Mouse (Mus musculus) hindbrain, embryonic 13.5 days (tissue): ENCODE measurements around the gene Asgr2. TPM values are rescaled to one million over a fixed set of nuclear protein-coding genes. Genes with fewer than 3 reads are reported as not detected.
"Not testable (repeated sequence)": the region's sequence is repeated elsewhere in the genome, so short reads cannot be mapped to it uniquely, and the experiment has no call there.

Experiments used
- ATAC-seq: fragments of 200-750 bp; cut with Nextera tagmentation; 2 replicates; pipeline ENCODE4 v1.8.0; 2017; ENCODE audit warnings: moderate TSS enrichment; ENCODE audit not compliant: low FRiP score
- H3K27ac ChIP-seq: fragments of 300-500 bp; sonication (generic); 2 replicates; pipeline ENCODE4 v1.5.1; 2015; ENCODE audit warnings: inconsistent platforms, mild to moderate bottlenecking, moderate library complexity
- H3K27me3 ChIP-seq: fragments of 300-500 bp; sonication (generic); 2 replicates; pipeline ENCODE4 v1.6.1; 2015; ENCODE audit warnings: mild to moderate bottlenecking, inconsistent platforms
- H3K36me3 ChIP-seq: fragments of 300-500 bp; sonication (generic); 2 replicates; pipeline ENCODE4 v1.6.1; 2015; ENCODE audit warnings: mild to moderate bottlenecking, inconsistent platforms
- H3K4me1 ChIP-seq: fragments of 300-500 bp; sonication (generic); replicated peaks from 2 replicates; pipeline ENCODE4 v1.6.1; 2015; ENCODE audit warnings: inconsistent platforms
- H3K4me2 ChIP-seq: fragments of 300-500 bp; sonication (generic); 2 replicates; pipeline ENCODE4 v1.6.1; 2015; ENCODE audit warnings: inconsistent platforms, mild to moderate bottlenecking, moderate library complexity
- H3K4me3 ChIP-seq: fragments of 300-500 bp; sonication (generic); 2 replicates; pipeline ENCODE4 v1.5.1; 2015; ENCODE audit warnings: mild to moderate bottlenecking, inconsistent platforms
- H3K9ac ChIP-seq: fragments of 300-500 bp; sonication (generic); 2 replicates; pipeline ENCODE4 v1.6.1; 2015; ENCODE audit warnings: mild to moderate bottlenecking, inconsistent platforms
- H3K9me3 ChIP-seq: fragments of 300-500 bp; sonication (generic); 2 replicates; pipeline ENCODE4 v1.6.1; 2016; ENCODE audit warnings: inconsistent platforms
- WGBS: fragments of 180-500 bp; shearing (Covaris S2); methylation state at CpG from one replicate; pipeline ENCODE4 v1.1.7; 2015; 5-methylcytosine and 5-hydroxymethylcytosine counted together
- polyA plus RNA-seq: library from polyadenylated mRNA; unstranded; fragments of >200 nt; fragmentation: Nextera tagmentation; extraction: Ambion mirVana; gene quantifications from 2 replicates; pipeline ENCODE4 v1.2.1, GENCODE M21; 2015

The Asgr2 gene
- polyA plus RNA-seq, 1 experiment from 2014 or later, result not detected

GRCm38 (mm10) chr11:70099809-70100208, 7.4 kb downstream of the Asgr2 start:
- H3K9ac ChIP-seq, result no peak overlapping the region
- H3K9me3 ChIP-seq, result no peaks in the 10 kb centered on the region
- H3K4me1 ChIP-seq, result no peaks in the 10 kb centered on the region
- no peaks in the 10 kb centered on the region for H3K27me3 ChIP-seq
- no peak overlapping the region for H3K27ac ChIP-seq
- 89% methylated on average over 2 of the region's 2 CpGs for WGBS
- no peak overlapping the region for H3K4me2 ChIP-seq
- ATAC-seq, result no peak
- H3K4me3 ChIP-seq, result no peak overlapping the region
- no peaks in the 10 kb centered on the region for H3K36me3 ChIP-seq

DNA sequence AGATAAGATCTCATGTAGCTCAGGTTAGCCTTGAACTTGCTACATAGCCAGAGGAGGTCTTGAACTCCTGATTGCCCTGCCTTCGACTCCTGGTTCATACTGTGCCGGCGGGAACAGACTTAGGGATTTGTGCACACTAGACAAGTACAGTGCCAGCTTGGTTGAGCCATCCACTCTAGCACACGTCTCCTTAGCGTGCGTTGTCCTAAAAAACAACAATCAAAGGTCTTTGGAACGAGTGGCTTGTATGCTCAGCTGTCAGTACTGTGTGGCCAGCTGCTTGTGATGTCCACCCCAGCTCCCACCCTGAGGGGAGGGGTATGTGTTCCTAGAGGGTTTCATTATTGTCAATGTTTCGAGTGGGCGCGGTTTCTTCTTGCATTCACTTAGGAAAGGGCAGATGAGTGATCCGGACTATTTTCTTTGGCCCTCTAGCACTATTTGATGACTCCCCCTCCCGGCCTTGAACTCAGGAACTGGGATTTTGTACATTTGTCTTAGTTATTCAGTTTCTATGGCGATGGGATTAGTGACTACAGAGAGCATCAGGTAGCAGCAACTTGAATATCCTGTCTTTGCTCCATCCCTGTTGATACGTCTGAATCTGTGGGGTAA, 11.4 kb downstream of the Asgr2 start:
- Histone ChIP-seq H3K36me3 (no peaks in the 10 kb centered on the region), H3K27me3 (no peaks in the 10 kb centered on the region), H3K4me3 (no peak overlapping the region), H3K27ac (no peak overlapping the region), H3K9me3 (no peaks in the 10 kb centered on the region), H3K9ac (no peak overlapping the region), H3K4me2 (no peak overlapping the region), H3K4me1 (no peaks in the 10 kb centered on the region)
- no peak for ATAC-seq
- WGBS, result 80% methylated on average over 14 of the region's 14 CpGs

GRCm38 (mm10) chr11:70107085-70107484, 14.6 kb downstream of the Asgr2 start:
- no peak for ATAC-seq
- no peaks in the 10 kb centered on the region; the same call in 1 of the 2 replicates for H3K9me3 ChIP-seq
- H3K27ac ChIP-seq, result no peak overlapping the region
- no peaks in the 10 kb centered on the region for H3K27me3 ChIP-seq
- 70% methylated on average over 8 of the region's 8 CpGs for WGBS
- H3K9ac ChIP-seq, result no peak overlapping the region
- no peak overlapping the region for H3K4me3 ChIP-seq
- no peaks in the 10 kb centered on the region for H3K36me3 ChIP-seq
- H3K4me1 ChIP-seq, result no peaks in the 10 kb centered on the region
- H3K4me2 ChIP-seq, result no peak overlapping the region

DNA sequence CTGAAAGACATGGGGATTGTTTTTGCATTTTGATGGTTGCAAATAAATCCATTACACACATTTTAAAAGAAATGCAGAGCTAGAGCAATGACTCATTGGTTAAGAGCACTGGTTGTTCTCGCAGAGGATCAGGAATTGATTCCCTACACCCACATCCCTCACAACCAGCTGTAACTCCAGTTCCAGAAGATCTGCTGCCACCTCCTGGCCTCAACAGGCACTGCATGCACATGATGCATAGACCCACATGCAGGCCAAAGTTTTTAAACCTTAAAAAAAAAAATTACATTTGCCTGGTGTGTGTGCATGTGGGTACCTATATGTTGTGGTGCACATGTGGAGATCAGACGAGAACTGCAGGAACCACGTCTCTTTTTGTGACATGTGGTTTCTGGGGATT, 17.7 kb downstream of the Asgr2 start:
- H3K27me3 ChIP-seq, result no peaks in the 10 kb centered on the region

GRCm38 (mm10) chr11:70114562-70114961, 22.1 kb downstream of the Asgr2 start:
- no peak overlapping the region for H3K4me2 ChIP-seq
- no peaks in the 10 kb centered on the region for H3K27me3 ChIP-seq
- no peaks in the 10 kb centered on the region for H3K4me1 ChIP-seq
- H3K9ac ChIP-seq, result no peak overlapping the region
- H3K36me3 ChIP-seq, result no peaks in the 10 kb centered on the region
- H3K4me3 ChIP-seq, result no peak overlapping the region
- ATAC-seq, result no peak
- 68% methylated on average over 4 of the region's 4 CpGs for WGBS
- peaks cover under 1% of the 10 kb centered on the region; the same call in 1 of the 2 replicates for H3K9me3 ChIP-seq
- H3K27ac ChIP-seq, result no peak overlapping the region

More for the DNA sequence above, 17.7 kb downstream of the Asgr2 start:
- Histone ChIP-seq H3K4me3 (no peak overlapping the region), H3K9ac (no peak overlapping the region), H3K9me3 (no peaks in the 10 kb centered on the region; the same call in 1 of the 2 replicates), H3K36me3 (no peaks in the 10 kb centered on the region), H3K4me2 (no peak overlapping the region), H3K4me1 (no peaks in the 10 kb centered on the region), H3K27ac (no peak overlapping the region)
- WGBS, result 71% methylated on average over 3 of the region's 3 CpGs
- ATAC-seq, result no peak

- Histone ChIP-seq H3K27ac (no peak overlapping the region), H3K4me1 (no peaks in the 10 kb centered on the region), H3K9ac (no peak overlapping the region), H3K9me3 (peaks cover 8% of the 10 kb centered on the region; the same call in 1 of the 2 replicates), H3K27me3 (no peaks in the 10 kb centered on the region), H3K4me2 (no peak overlapping the region), H3K36me3 (no peaks in the 10 kb centered on the region), H3K4me3 (no peak overlapping the region)
- 93% methylated on average over 3 of the region's 3 CpGs for WGBS
- ATAC-seq, result no peak
Measured at GRCm38 (mm10) chr11:70115901-70116300, 23.5 kb downstream of the Asgr2 start.

DNA sequence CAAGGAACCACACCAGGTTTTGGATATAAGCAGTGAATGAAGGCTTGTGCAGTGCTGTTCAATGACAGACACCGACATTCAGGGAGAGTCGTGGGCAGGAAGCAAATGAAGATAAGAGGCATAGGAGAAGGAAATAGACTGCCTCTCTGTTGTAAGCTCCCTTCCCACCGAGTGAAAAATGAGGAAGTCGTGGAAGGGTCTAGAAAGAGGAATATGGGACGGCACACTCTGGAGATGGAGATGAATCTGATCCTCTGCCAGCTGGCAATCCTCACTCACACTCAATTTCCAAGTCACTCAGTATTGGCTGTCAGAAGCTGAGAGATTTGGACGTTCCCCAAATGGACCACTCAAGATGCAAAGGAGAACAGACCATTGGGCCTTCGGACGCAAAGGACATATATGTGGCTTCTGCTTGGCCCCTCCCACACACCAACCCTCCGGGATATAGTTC, 37.5 kb downstream of the Asgr2 start, which contains the start of gene Mgl2:
Gene Mgl2 (plus strand): TSS at position 404 of the 454 bp plus-strand sequence.
- no peak within 1 kb of the TSS for H3K4me2 ChIP-seq
- H3K9ac ChIP-seq, result no peak within 1 kb of the TSS
- no peak within 1 kb of the TSS for H3K27ac ChIP-seq
- no peaks in the 10 kb centered on the region for H3K9me3 ChIP-seq
- H3K36me3 ChIP-seq, result no peaks in the 10 kb centered on the region
- no peak within 1 kb of the TSS for H3K4me3 ChIP-seq
- no peaks in the 10 kb centered on the region for H3K4me1 ChIP-seq
- 88% methylated on average over 9 of the region's 9 CpGs for whole genome bisulfite sequencing
- no peak for ATAC-seq
- H3K27me3 ChIP-seq, result no peaks in the 10 kb centered on the region

DNA sequence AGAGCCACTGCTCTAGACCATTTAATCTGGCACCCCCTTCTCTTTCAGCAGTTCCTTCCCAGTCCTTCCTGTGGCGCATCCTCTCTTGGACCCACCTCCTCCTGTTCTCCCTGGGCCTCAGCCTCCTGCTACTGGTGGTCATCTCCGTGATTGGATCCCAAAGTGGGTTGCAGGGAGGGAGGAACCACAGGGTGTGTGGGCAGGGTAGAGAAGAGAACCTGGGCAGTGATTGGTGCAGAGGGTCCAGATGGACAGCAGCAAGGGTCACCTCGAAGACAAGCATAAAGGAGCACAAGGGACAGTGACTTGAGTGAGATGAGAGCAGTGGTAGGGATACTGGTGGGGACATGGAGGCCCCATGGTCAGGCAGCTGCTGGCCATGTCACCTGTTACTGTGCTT, 42.6 kb downstream of the Asgr2 start:
- not testable (repeated sequence) for ATAC-seq, H3K27me3 ChIP-seq, H3K36me3 ChIP-seq, H3K9ac ChIP-seq, H3K27ac ChIP-seq, H3K4me1 ChIP-seq, H3K4me3 ChIP-seq, H3K4me2 ChIP-seq, H3K9me3 ChIP-seq
- WGBS, result 77% methylated on average over 3 of the region's 3 CpGs

DNA sequence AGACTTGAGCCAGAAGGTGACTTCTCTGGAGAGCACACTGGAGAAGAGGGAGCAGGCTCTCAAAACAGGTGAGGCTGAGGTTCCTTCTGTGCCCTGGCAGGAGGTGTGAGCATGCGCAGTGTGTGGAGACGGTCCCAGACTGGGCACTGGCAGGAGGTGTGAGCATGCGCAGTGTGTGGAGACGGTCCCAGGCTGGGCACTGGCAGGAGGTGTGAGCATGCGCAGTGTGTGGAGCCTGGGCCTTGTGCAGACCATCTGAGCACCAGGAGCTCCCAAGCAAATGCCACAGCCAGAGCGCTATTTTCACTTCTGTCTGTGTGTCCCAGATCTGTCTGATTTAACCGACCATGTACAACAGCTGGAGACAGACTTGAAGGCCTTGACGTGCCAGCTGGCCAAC, 43.5 kb downstream of the Asgr2 start:
- not testable (repeated sequence) for H3K9me3 ChIP-seq, H3K27me3 ChIP-seq, H3K9ac ChIP-seq, H3K36me3 ChIP-seq, H3K4me3 ChIP-seq, H3K4me1 ChIP-seq, ATAC-seq, H3K27ac ChIP-seq, H3K4me2 ChIP-seq
- WGBS, result 91% methylated on average over 8 of the region's 8 CpGs

GRCm38 (mm10) chr11:70139171-70139570, 46.7 kb downstream of the Asgr2 start:
- H3K4me1 ChIP-seq, result no peaks in the 10 kb centered on the region
- H3K36me3 ChIP-seq, result no peaks in the 10 kb centered on the region
- H3K27ac ChIP-seq, result no peak overlapping the region
- H3K4me2 ChIP-seq, result no peak overlapping the region
- H3K9me3 ChIP-seq, result no peaks in the 10 kb centered on the region
- H3K27me3 ChIP-seq, result no peaks in the 10 kb centered on the region
- H3K4me3 ChIP-seq, result no peak overlapping the region
- 87% methylated on average over 10 of the region's 10 CpGs for WGBS
- ATAC-seq, result no peak
- H3K9ac ChIP-seq, result no peak overlapping the region

GRCm38 (mm10) chr11:70151072-70151471, 58.6 kb downstream of the Asgr2 start:
- Histone ChIP-seq H3K36me3 (no peaks in the 10 kb centered on the region), H3K4me1 (no peaks in the 10 kb centered on the region), H3K27ac (no peak overlapping the region), H3K9me3 (no peaks in the 10 kb centered on the region), H3K27me3 (no peaks in the 10 kb centered on the region), H3K4me3 (no peak overlapping the region), H3K9ac (no peak overlapping the region), H3K4me2 (no peak overlapping the region)
- 62% methylated on average over 3 of the region's 3 CpGs for WGBS
- no peak for ATAC-seq
